Mouse (Mus musculus): ENCODE results near the gene Cul1.

GRCm38 (mm10) chr6:47572887-47573286, 119.7 kb downstream of the Cul1 start:
- TF ChIP-seq CTCF (IDR thresholded peaks at IDR 0.05; ENCODE audit: low read depth) (no peak), EP300 (optimal IDR thresholded peaks at IDR 0.05) (no peak)
